ENCODE assay signal across 16 mouse cellular contexts in the genomic region with DNA sequence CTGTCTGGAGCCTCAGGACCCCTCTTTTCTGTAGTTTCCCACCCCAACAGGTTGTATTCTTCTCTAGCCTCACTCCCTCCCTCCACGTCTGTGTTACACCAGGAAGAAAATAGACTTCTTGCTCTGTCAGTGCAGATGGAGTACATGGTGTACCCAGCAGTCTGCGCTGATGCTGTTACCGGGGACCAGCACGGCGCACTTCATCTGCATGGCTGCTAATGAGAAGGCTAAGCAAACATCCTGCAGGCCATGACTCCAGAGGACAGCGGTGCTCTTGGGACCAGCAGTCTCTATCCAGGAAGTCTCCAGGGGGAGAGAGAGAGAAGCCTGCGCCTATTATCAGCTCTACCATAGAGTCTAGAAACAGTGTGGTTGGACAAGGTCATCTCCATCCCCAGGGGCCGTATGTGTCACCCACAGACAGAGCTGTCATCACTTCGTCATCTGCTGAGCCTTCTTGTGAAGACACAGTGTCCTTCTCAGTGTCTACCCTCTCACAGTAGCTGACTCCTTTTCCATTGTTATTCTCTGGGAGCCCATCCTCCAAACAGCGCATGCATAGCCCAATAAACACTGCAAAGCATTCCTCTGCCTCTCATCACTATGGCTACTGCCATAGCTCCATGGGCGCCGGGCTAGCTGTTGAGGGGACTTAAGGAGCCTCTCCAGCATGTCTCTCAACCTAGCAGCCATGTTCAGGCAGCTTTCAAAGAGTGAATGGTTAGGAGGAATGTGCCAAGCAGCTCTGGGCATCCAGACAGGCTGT. TPM values are rescaled to one million over a fixed set of nuclear protein-coding genes. Genes with fewer than 3 reads are reported as not detected.
DNase-seq lines count a peak whose midpoint lies in the region; ATAC-seq and TF ChIP-seq lines count a peak whose summit lies in the region.
"Had no signal": no experiment of that assay in that cellular context is flagged by ENCODE, and none has a peak within 500 bp of the region (broad histone marks: within the 10 kb centered on the region; RNA-seq: fewer than 3 reads in every experiment).

No protein-coding gene starts in this region.

- peak; percentile 38; the same call in 1 of the 2 replicates for ATAC-seq in lung, postnatal 0 days
- peak; percentile 75; the same call in 1 of the 2 replicates for ATAC-seq in hindbrain, embryonic 15.5 days (ENCODE audit: low FRiP score, low read depth)
- ATAC-seq in midbrain, postnatal 0 days (ENCODE audit: low FRiP score): peak; percentile 73
- ATAC-seq in cerebellum, adult (ENCODE audit: insufficient number of reproducible peaks, low FRiP score, low TSS enrichment): no peak
- ATAC-seq in CD4-positive, CD25-positive, alpha-beta regulatory T cell, adult 4 months: no peak
- ATAC-seq: inflammation-experienced regulatory T-cells, adult 6 months had no signal

- no peaks in the 10 kb centered on the region for H3K9me3 ChIP-seq in lung, postnatal 0 days (ENCODE audit: low read length)
- no peaks in the 10 kb centered on the region for H3K9me3 ChIP-seq in hindbrain, embryonic 15.5 days
- H3K9me3 ChIP-seq in midbrain, postnatal 0 days (ENCODE audit: low read length): no peaks in the 10 kb centered on the region
- H3K9me3 ChIP-seq: limb, embryonic 12.5 days had no signal

- TF ChIP-seq CTCF in lung, postnatal 0 days (IDR thresholded peaks at IDR 0.05): no peak
- no peak for TF ChIP-seq CTCF in midbrain, postnatal 0 days (IDR thresholded peaks at IDR 0.05)

- no peak overlapping the region for H3K27ac ChIP-seq in lung, postnatal 0 days (ENCODE audit: low read length)
- no peak overlapping the region for H3K27ac ChIP-seq in hindbrain, embryonic 15.5 days (replicated peaks)
- peak overlapping the region; percentile 26; the same call in 1 of the 2 replicates for H3K27ac ChIP-seq in midbrain, postnatal 0 days (ENCODE audit: low read depth, low read length)
- H3K27ac ChIP-seq: kidney, postnatal 0 days; limb, embryonic 12.5 days had no signal

- no peak for TF ChIP-seq EP300 in lung, postnatal 0 days (IDR thresholded peaks at IDR 0.05)

- H3K27me3 ChIP-seq in lung, postnatal 0 days (replicated peaks; ENCODE audit: insufficient read depth, low read length): no peaks in the 10 kb centered on the region
- no peaks in the 10 kb centered on the region for H3K27me3 ChIP-seq in hindbrain, embryonic 15.5 days
- no peaks in the 10 kb centered on the region for H3K27me3 ChIP-seq in midbrain, postnatal 0 days (ENCODE audit: insufficient read depth, low read length)
- H3K27me3 ChIP-seq: limb, embryonic 12.5 days had no signal

- WGBS in lung, postnatal 0 days: 54% methylated on average over 12 of the region's 12 CpGs
- 46% methylated on average over 12 of the region's 12 CpGs for WGBS in hindbrain, embryonic 15.5 days
- WGBS in midbrain, postnatal 0 days: 61% methylated on average over 12 of the region's 12 CpGs

- no peak overlapping the region for H3K9ac ChIP-seq in lung, postnatal 0 days (replicated peaks; ENCODE audit: low read depth)
- H3K9ac ChIP-seq in hindbrain, embryonic 15.5 days: no peak overlapping the region
- H3K9ac ChIP-seq in midbrain, postnatal 0 days (replicated peaks; ENCODE audit: low read length, poor library complexity, severe bottlenecking): no peak overlapping the region
- H3K9ac ChIP-seq: limb, embryonic 12.5 days had no signal

- H3K4me3 ChIP-seq in lung, postnatal 0 days (ENCODE audit: low read depth, low read length): no peak overlapping the region
- no peak overlapping the region for H3K4me3 ChIP-seq in hindbrain, embryonic 15.5 days
- H3K4me3 ChIP-seq in midbrain, postnatal 0 days (ENCODE audit: low read depth, low read length): no peak overlapping the region
- H3K4me3 ChIP-seq: limb, embryonic 12.5 days had no signal

- no peaks in the 10 kb centered on the region for H3K36me3 ChIP-seq in lung, postnatal 0 days (ENCODE audit: insufficient read depth, low read length)
- H3K36me3 ChIP-seq in hindbrain, embryonic 15.5 days: no peaks in the 10 kb centered on the region
- H3K36me3 ChIP-seq in midbrain, postnatal 0 days (ENCODE audit: insufficient read depth, low read length): no peaks in the 10 kb centered on the region
- H3K36me3 ChIP-seq: limb, embryonic 12.5 days had no signal

- DNase-seq in lung, postnatal 0 days (ENCODE audit: low spot score): no peak
- DNase-seq in lung, adult 18-20 months: no peak
- peak; percentile 42 for DNase-seq in embryo, embryonic 10 days (ENCODE audit: low spot score)
- peak; percentile 54 for DNase-seq in midbrain, postnatal 0 days (ENCODE audit: low spot score)
- no peak for DNase-seq in adrenal gland, postnatal 10 days
- DNase-seq: cerebellum, adult 18-20 months; layer of hippocampus, postnatal 36 days; right cerebral cortex, postnatal 25 days had no signal

- H3K4me1 ChIP-seq in lung, postnatal 0 days (ENCODE audit: insufficient read depth, low read depth, low read length): no peaks in the 10 kb centered on the region
- peaks cover 13% of the 10 kb centered on the region for H3K4me1 ChIP-seq in hindbrain, embryonic 15.5 days (replicated peaks)
- H3K4me1 ChIP-seq in midbrain, postnatal 0 days (ENCODE audit: insufficient read depth, low read length): 0 out of 2 replicates have a peak, but pooled peaks cover 5% of the 10 kb centered on the region

- no peak overlapping the region for H3K4me2 ChIP-seq in lung, postnatal 0 days (replicated peaks; ENCODE audit: low read depth, low read length)
- H3K4me2 ChIP-seq in hindbrain, embryonic 15.5 days: no peak overlapping the region
- H3K4me2 ChIP-seq in midbrain, postnatal 0 days (ENCODE audit: low read depth, low read length, poor library complexity, severe bottlenecking): no peak overlapping the region
- H3K4me2 ChIP-seq: heart, embryonic 11.5 days; limb, embryonic 12.5 days had no signal

RNA-seq across cellular contexts. Expression of gene Klf11, which starts 27.4 kb away (rescaled TPM):
- 22.1 and 26.0 TPM in 2 replicates for polyA plus RNA-seq in lung, postnatal 0 days (2015; fragmentation: Nextera tagmentation; extraction: Ambion mirVana)
- polyA plus RNA-seq in hindbrain, embryonic 15.5 days (2015; fragmentation: Nextera tagmentation; extraction: Ambion mirVana): 14.3 TPM in 2 replicates
- total RNA-seq in midbrain, postnatal 0 days (2014; rRNA removed): 27.1 and 33.6 TPM in 2 replicates
- 21.8 and 24.4 TPM in 2 replicates for polyA plus RNA-seq in midbrain, postnatal 0 days (2015; fragmentation: Nextera tagmentation; extraction: Ambion mirVana)
- polyA plus RNA-seq in CD4-positive, CD25-positive, alpha-beta regulatory T cell, adult 4 months (2017; shearing (Covaris generic)): 1 to 10 TPM; 2.2 to 3.1 TPM
- 10 to 100 TPM; 20.5 to 21.4 TPM for total RNA-seq in adrenal gland, postnatal 10 days (2021)

RNA-seq across cellular contexts. Expression of gene Grhl1, which starts 51.6 kb away (rescaled TPM):
- 3.0 and 4.0 TPM in 2 replicates for polyA plus RNA-seq in lung, postnatal 0 days (2015; fragmentation: Nextera tagmentation; extraction: Ambion mirVana)
- 0.97 and 1.3 TPM in 2 replicates for polyA plus RNA-seq in hindbrain, embryonic 15.5 days (2015; fragmentation: Nextera tagmentation; extraction: Ambion mirVana)
- total RNA-seq in midbrain, postnatal 0 days (2014; rRNA removed): 1.7 and 3.5 TPM in 2 replicates
- 1.8 and 2.2 TPM in 2 replicates for polyA plus RNA-seq in midbrain, postnatal 0 days (2015; fragmentation: Nextera tagmentation; extraction: Ambion mirVana)
- polyA plus RNA-seq in CD4-positive, CD25-positive, alpha-beta regulatory T cell, adult 4 months (2017; shearing (Covaris generic)): 1 to 10 TPM; 2.9 to 3.1 TPM
- 1 to 10 TPM; 1.1 to 1.4 TPM for total RNA-seq in adrenal gland, postnatal 10 days (2021)

RNA-seq across cellular contexts. Expression of gene Cys1, which starts 57.9 kb away (rescaled TPM):
- polyA plus RNA-seq in lung, postnatal 0 days (2015; fragmentation: Nextera tagmentation; extraction: Ambion mirVana): 1.7 and 2.3 TPM in 2 replicates
- polyA plus RNA-seq in hindbrain, embryonic 15.5 days (2015; fragmentation: Nextera tagmentation; extraction: Ambion mirVana): 1.3 and 1.6 TPM in 2 replicates
- 3.7 and 4.8 TPM in 2 replicates for total RNA-seq in midbrain, postnatal 0 days (2014; rRNA removed)
- 1.9 and 2.1 TPM in 2 replicates for polyA plus RNA-seq in midbrain, postnatal 0 days (2015; fragmentation: Nextera tagmentation; extraction: Ambion mirVana)
- not detected for polyA plus RNA-seq in CD4-positive, CD25-positive, alpha-beta regulatory T cell, adult 4 months (2017; shearing (Covaris generic))
- total RNA-seq in adrenal gland, postnatal 10 days (2021): 1 to 10 TPM; 2.7 to 4.4 TPM
- total RNA-seq: megakaryocyte progenitor cell, adult 5-6 weeks had no signal
- polyA plus RNA-seq: inflammation-experienced regulatory T-cells, adult 6 months had no signal

Comparison
In these comparisons a context has a peak if more than half of its experiments do, and no peak if none do; other contexts are left out.
1. ATAC-seq: peak in lung, postnatal 0 days (single experiment), hindbrain, embryonic 15.5 days (single experiment) and midbrain, postnatal 0 days (single experiment); none in cerebellum, adult (single experiment) and CD4-positive, CD25-positive, alpha-beta regulatory T cell, adult 4 months (single experiment).
2. DNase-seq: peak in embryo, embryonic 10 days (single experiment) and midbrain, postnatal 0 days (single experiment); none in lung, postnatal 0 days (single experiment), lung, adult 18-20 months (0 of 2) and adrenal gland, postnatal 10 days (single experiment).